Mouse (Mus musculus): ENCODE results near the gene Telo2. TPM values are rescaled to one million over a fixed set of nuclear protein-coding genes. Genes with fewer than 3 reads are reported as not detected.

Telo2 gene
- total RNA-seq, 2 experiments from 2014 or later = 15.5 to 35.5 TPM

DNA sequence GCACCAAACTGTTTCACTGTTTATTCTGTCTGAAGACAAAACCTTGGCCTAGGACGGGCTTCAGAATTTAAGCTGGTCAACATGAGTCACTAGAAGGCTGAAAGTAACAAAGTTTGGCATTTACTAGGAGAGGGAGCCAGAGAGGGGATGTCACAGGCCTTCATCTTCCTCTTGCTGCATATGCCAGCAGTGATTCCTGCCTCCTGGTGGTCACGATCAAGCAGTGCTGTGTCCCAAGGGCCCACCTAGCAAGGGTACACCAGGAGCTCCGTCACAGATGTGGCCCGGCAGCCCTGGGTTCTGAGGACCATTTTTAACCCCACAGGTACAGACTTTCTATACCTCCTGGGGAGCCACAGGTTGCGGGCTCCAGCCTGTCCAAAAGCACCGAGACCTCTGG is 58.7 kb downstream of the Telo2 start:
- ATAC-seq (replicated peaks; ENCODE audit: poor library complexity) = no peak

- ATAC-seq (replicated peaks; ENCODE audit: poor library complexity) = no peak
Measured at GRCm38 (mm10) chr17:25053274-25053673, 62.5 kb downstream of the Telo2 start.

Other genes with a start within 250 kb of the Telo2 start
- gene Igfals, start 250.0 kb downstream of the Telo2 start, total RNA-seq (2015) = not detected in 2 replicates
- gene Igfals, start 250.0 kb downstream of the Telo2 start, total RNA-seq (2017) = not detected in 2 replicates
- gene Nubp2, start 229.6 kb downstream of the Telo2 start, total RNA-seq (2015) = 103 and 114 TPM in 2 replicates
- gene Nubp2, start 229.6 kb downstream of the Telo2 start, total RNA-seq (2017) = 50.4 and 57.8 TPM in 2 replicates
- gene Spsb3, start 229.3 kb downstream of the Telo2 start, total RNA-seq (2015) = 14.6 and 17.9 TPM in 2 replicates
- 13.9 and 15.3 TPM in 2 replicates for gene Spsb3, start 229.3 kb downstream of the Telo2 start, total RNA-seq (2017)
- 3.2 and 6.9 TPM in 2 replicates for gene Eme2, start 220.9 kb downstream of the Telo2 start, total RNA-seq (2015)
- gene Eme2, start 220.9 kb downstream of the Telo2 start, total RNA-seq (2017) = 9.1 and 18.6 TPM in 2 replicates
- gene Mrps34, start 220.9 kb downstream of the Telo2 start, total RNA-seq (2015) = 54.2 and 59.2 TPM in 2 replicates
- 31.9 and 35.5 TPM in 2 replicates for gene Mrps34, start 220.9 kb downstream of the Telo2 start, total RNA-seq (2017)
- gene Nme3, start 219.5 kb downstream of the Telo2 start, total RNA-seq (2015) = 21.2 and 32.1 TPM in 2 replicates
- gene Nme3, start 219.5 kb downstream of the Telo2 start, total RNA-seq (2017) = 17.0 and 26.5 TPM in 2 replicates
- 14.1 and 21.7 TPM in 2 replicates for gene Mapk8ip3, start 179.0 kb downstream of the Telo2 start, total RNA-seq (2015)
- 25.2 and 29.3 TPM in 2 replicates for gene Mapk8ip3, start 179.0 kb downstream of the Telo2 start, total RNA-seq (2017)
- 125 and 131 TPM in 2 replicates for gene Jpt2, start 155.3 kb downstream of the Telo2 start, total RNA-seq (2015)
- 114 and 116 TPM in 2 replicates for gene Jpt2, start 155.3 kb downstream of the Telo2 start, total RNA-seq (2017)
- 21.4 and 21.9 TPM in 2 replicates for gene Cramp1l, start 100.2 kb downstream of the Telo2 start, total RNA-seq (2015)
- gene Cramp1l, start 100.2 kb downstream of the Telo2 start, total RNA-seq (2017) = 7.7 and 8.5 TPM in 2 replicates
- 8.0 and 11.0 TPM in 2 replicates for gene Ift140, start 99.9 kb downstream of the Telo2 start, total RNA-seq (2015)
- 20.2 and 20.3 TPM in 2 replicates for gene Ift140, start 99.9 kb downstream of the Telo2 start, total RNA-seq (2017)
- gene Tmem204, start 32.4 kb downstream of the Telo2 start, total RNA-seq (2015) = not detected in 2 replicates
- not detected in 2 replicates for gene Tmem204, start 32.4 kb downstream of the Telo2 start, total RNA-seq (2017)
- not detected in 2 replicates for gene Ptx4, start 4.8 kb upstream of the Telo2 start, total RNA-seq (2015)
- not detected in 2 replicates for gene Ptx4, start 4.8 kb upstream of the Telo2 start, total RNA-seq (2017)
- gene Clcn7, start 17.4 kb upstream of the Telo2 start, total RNA-seq (2015) = 7.3 and 7.8 TPM in 2 replicates
- 8.1 and 9.6 TPM in 2 replicates for gene Clcn7, start 17.4 kb upstream of the Telo2 start, total RNA-seq (2017)
- not detected in 2 replicates for gene Ccdc154, start 46.5 kb upstream of the Telo2 start, total RNA-seq (2015)
- gene Ccdc154, start 46.5 kb upstream of the Telo2 start, total RNA-seq (2017) = 0.14 TPM in 1 of 2 replicates, not detected in the other
- gene Gm38655, start 59.5 kb upstream of the Telo2 start, total RNA-seq (2015) = not detected in 2 replicates
- not detected in 2 replicates for gene Gm38655, start 59.5 kb upstream of the Telo2 start, total RNA-seq (2017)
- gene BC003965, start 68.6 kb upstream of the Telo2 start, total RNA-seq (2015) = 16.6 and 20.3 TPM in 2 replicates
- gene BC003965, start 68.6 kb upstream of the Telo2 start, total RNA-seq (2017) = 7.0 and 11.5 TPM in 2 replicates
- 6.1 and 6.2 TPM in 2 replicates for gene Unkl, start 72.4 kb upstream of the Telo2 start, total RNA-seq (2015)
- gene Unkl, start 72.4 kb upstream of the Telo2 start, total RNA-seq (2017) = 7.7 and 8.2 TPM in 2 replicates
- gene Gnptg, start 124.2 kb upstream of the Telo2 start, total RNA-seq (2015) = 24.3 and 24.4 TPM in 2 replicates
- 17.2 and 20.8 TPM in 2 replicates for gene Gnptg, start 124.2 kb upstream of the Telo2 start, total RNA-seq (2017)
- gene Tsr3, start 124.2 kb upstream of the Telo2 start, total RNA-seq (2015) = 14.9 and 15.2 TPM in 2 replicates
- gene Tsr3, start 124.2 kb upstream of the Telo2 start, total RNA-seq (2017) = 28.1 and 30.7 TPM in 2 replicates
- 1.2 and 3.8 TPM in 2 replicates for gene Baiap3, start 140.4 kb upstream of the Telo2 start, total RNA-seq (2015)
- 3.7 and 6.1 TPM in 2 replicates for gene Baiap3, start 140.4 kb upstream of the Telo2 start, total RNA-seq (2017)
- gene Ube2i, start 158.7 kb upstream of the Telo2 start, total RNA-seq (2015) = 355 and 376 TPM in 2 replicates
- 305 and 308 TPM in 2 replicates for gene Ube2i, start 158.7 kb upstream of the Telo2 start, total RNA-seq (2017)
- gene Prss34, start 182.4 kb upstream of the Telo2 start, total RNA-seq (2015) = 18.7 and 31.2 TPM in 2 replicates
- gene Prss34, start 182.4 kb upstream of the Telo2 start, total RNA-seq (2017) = 4.5 and 23.9 TPM in 2 replicates
- gene Prss28, start 192.7 kb upstream of the Telo2 start, total RNA-seq (2015) = not detected in 2 replicates
- gene Prss28, start 192.7 kb upstream of the Telo2 start, total RNA-seq (2017) = not detected in 2 replicates
- gene Prss29, start 202.7 kb upstream of the Telo2 start, total RNA-seq (2015) = not detected in 2 replicates
- gene Prss29, start 202.7 kb upstream of the Telo2 start, total RNA-seq (2017) = not detected in 2 replicates
- not detected in 2 replicates for gene Tpsab1, start 229.6 kb upstream of the Telo2 start, total RNA-seq (2015)
- gene Tpsab1, start 229.6 kb upstream of the Telo2 start, total RNA-seq (2017) = not detected in 2 replicates